Mouse (Mus musculus) erythroblast, embryonic 14.5 days (primary cell): ENCODE data around the gene Vmn1r188.

ENCODE experiments used
- GATA1 ChIP-seq: IDR thresholded peaks from 2 replicates; pipeline ENCODE4 v1.6.1; 2012; ENCODE audit warnings: low read length, inconsistent platforms, mixed read lengths
- TAL1 ChIP-seq: IDR thresholded peaks from 3 replicates; pipeline ENCODE4 v1.6.1; 2012; ENCODE audit warnings: low read length, inconsistent platforms, mixed read lengths

GRCm38 (mm10) chr13:22050591-22051522 is 33.4 kb upstream of the Vmn1r188 start:
- no peak for TF ChIP-seq TAL1
- TF ChIP-seq GATA1, result no peak
